28 mouse cellular contexts compared by ENCODE assay signal in genomic region chr5:40136740-40137285, GRCm38 (mm10).
DNase-seq lines count a peak whose midpoint lies in the region; ATAC-seq lines count a peak whose summit lies in the region.
"Had no signal": no experiment of that assay in that cellular context is flagged by ENCODE, and none has a peak within 500 bp of the region (broad histone marks: within the 10 kb centered on the region; RNA-seq: fewer than 3 reads in every experiment).

No protein-coding gene starts in this region.

- H3K4me2 ChIP-seq in forebrain, embryonic 13.5 days, result no peak overlapping the region
- H3K4me2 ChIP-seq: heart, embryonic 12.5 days; heart, embryonic 15.5 days; hindbrain, embryonic 13.5 days; intestine, embryonic 15.5 days had no signal

- H3K4me1 ChIP-seq in forebrain, embryonic 13.5 days, result no peaks in the 10 kb centered on the region
- no peaks in the 10 kb centered on the region for H3K4me1 ChIP-seq in forebrain, embryonic 10.5 days
- H3K4me1 ChIP-seq: heart, embryonic 12.5 days; heart, embryonic 15.5 days; hindbrain, embryonic 10.5 days; hindbrain, embryonic 13.5 days; intestine, embryonic 15.5 days had no signal

- ATAC-seq in forebrain, embryonic 13.5 days, result peak; percentile 96; the same call in 1 of the 2 replicates
- peak; percentile 64 for ATAC-seq in frontal cortex, adult (ENCODE audit: low TSS enrichment)
- ATAC-seq: hindbrain, embryonic 16.5 days; intestine, embryonic 15.5 days; Patski had no signal

- H3K27ac ChIP-seq in forebrain, embryonic 13.5 days, result no peak overlapping the region
- H3K27ac ChIP-seq in forebrain, embryonic 10.5 days, result no peak overlapping the region
- H3K27ac ChIP-seq: gastrocnemius, adult 2 months; heart, embryonic 15.5 days; hindbrain, embryonic 10.5 days; hindbrain, embryonic 13.5 days; intestine, embryonic 15.5 days had no signal

- no peak overlapping the region for H3K4me3 ChIP-seq in forebrain, embryonic 13.5 days
- H3K4me3 ChIP-seq in forebrain, embryonic 10.5 days, result no peak overlapping the region
- H3K4me3 ChIP-seq: gastrocnemius, adult 2 months; heart, embryonic 12.5 days; heart, embryonic 15.5 days; hindbrain, embryonic 10.5 days; hindbrain, embryonic 13.5 days; intestine, embryonic 15.5 days had no signal

- no peaks in the 10 kb centered on the region for H3K27me3 ChIP-seq in forebrain, embryonic 13.5 days
- H3K27me3 ChIP-seq in forebrain, embryonic 10.5 days (ENCODE audit: poor library complexity, severe bottlenecking), result no peaks in the 10 kb centered on the region
- H3K27me3 ChIP-seq: CH12.LX; heart, embryonic 12.5 days; heart, embryonic 15.5 days; hindbrain, embryonic 13.5 days; intestine, embryonic 15.5 days; Patski had no signal

- no peak for DNase-seq in forebrain, embryonic 10.5 days (ENCODE audit: extremely low spot score, low spot score)
- no peak for DNase-seq in frontal cortex, postnatal 25 days (ENCODE audit: low spot score in 2 of 2)
- peak; percentile 60 for DNase-seq in brain, embryonic 18.5 days (ENCODE audit: low read depth, low spot score)
- DNase-seq in telencephalon, adult 2 months (ENCODE audit: low read depth, low spot score), result peak; percentile 27
- DNase-seq in B cell, adult 2 months, result no peak
- no peak for DNase-seq in urinary bladder, postnatal 36 days (ENCODE audit: low spot score in 2 of 2)
- DNase-seq: adrenal gland, postnatal 10 days; adrenal gland, postnatal 36 days; cerebellum, adult 18-20 months; cerebellum, adult 9-10 months; cerebellum, postnatal 14 days; gastrocnemius, adult 2 months; gastrocnemius, postnatal 14 days; heart, adult 11 months; heart, postnatal 10 days; heart, postnatal 36 days; kidney, adult 11 months had no signal

- no peaks in the 10 kb centered on the region for H3K36me3 ChIP-seq in forebrain, embryonic 13.5 days (ENCODE audit: poor library complexity, severe bottlenecking)
- no peaks in the 10 kb centered on the region for H3K36me3 ChIP-seq in forebrain, embryonic 10.5 days (replicated peaks)
- H3K36me3 ChIP-seq: G1E; heart, embryonic 12.5 days; heart, embryonic 15.5 days; hindbrain, embryonic 10.5 days; hindbrain, embryonic 13.5 days; intestine, embryonic 15.5 days had no signal

- H3K9me3 ChIP-seq in forebrain, embryonic 13.5 days (replicated peaks), result no peaks in the 10 kb centered on the region
- H3K9me3 ChIP-seq in forebrain, embryonic 10.5 days, result no peaks in the 10 kb centered on the region
- H3K9me3 ChIP-seq: G1E; heart, embryonic 12.5 days; heart, embryonic 15.5 days; hindbrain, embryonic 10.5 days; hindbrain, embryonic 13.5 days; intestine, embryonic 15.5 days had no signal

- no peak overlapping the region for H3K9ac ChIP-seq in forebrain, embryonic 13.5 days
- H3K9ac ChIP-seq: heart, embryonic 12.5 days; heart, embryonic 15.5 days; hindbrain, embryonic 13.5 days; intestine, embryonic 15.5 days had no signal

- WGBS in forebrain, embryonic 13.5 days, result 88% methylated on average over 3 of the region's 3 CpGs
- 93% methylated on average over 3 of the region's 3 CpGs for WGBS in forebrain, embryonic 10.5 days

Comparison
In these comparisons a context has a peak if more than half of its experiments do, and no peak if none do; other contexts are left out.
1. DNase-seq: peak in brain, embryonic 18.5 days (single experiment) and telencephalon, adult 2 months (single experiment); none in forebrain, embryonic 10.5 days (single experiment), frontal cortex, postnatal 25 days (0 of 2), B cell, adult 2 months (0 of 2) and urinary bladder, postnatal 36 days (0 of 2).